ENCODE assay signal across 8 mouse cellular contexts in the genomic region with DNA sequence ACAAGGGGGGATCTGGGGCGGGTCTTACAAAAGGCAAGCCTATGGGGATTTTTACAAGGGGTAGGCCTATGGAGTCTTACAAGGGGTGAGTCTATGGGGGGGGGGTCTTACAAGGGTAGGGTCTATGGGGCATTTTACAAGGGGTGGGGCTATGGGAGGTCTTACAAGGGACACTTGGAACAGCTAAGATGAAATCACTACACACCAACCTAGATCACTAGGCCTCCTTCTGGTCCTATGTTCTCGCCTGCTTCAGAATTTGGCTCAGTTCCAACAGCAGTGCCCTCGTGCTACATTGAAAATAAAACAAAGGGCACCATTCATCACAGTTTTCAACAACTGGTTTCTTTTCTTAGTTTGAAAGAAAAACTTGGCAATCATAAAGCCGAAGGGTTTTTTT.
DNase-seq lines count a peak whose midpoint lies in the region; ATAC-seq and TF ChIP-seq lines count a peak whose summit lies in the region.
"Had no signal": no experiment of that assay in that cellular context is flagged by ENCODE, and none has a peak within 500 bp of the region (broad histone marks: within the 10 kb centered on the region; RNA-seq: fewer than 3 reads in every experiment).

No protein-coding gene starts in this region.

- no peak for DNase-seq in kidney, adult 8-10 months
- peak; percentile 50 for DNase-seq in embryonic facial prominence, embryonic 14.5 days (ENCODE audit: low spot score)
- peak; percentile 26 for DNase-seq in midbrain, postnatal 0 days (ENCODE audit: low spot score)
- no peak for DNase-seq in gastrocnemius, adult 2 months

- peak; percentile 51; the same call in 1 of the 2 replicates for ATAC-seq in kidney, embryonic 14.5 days (ENCODE audit: low FRiP score, low TSS enrichment)
- ATAC-seq in embryonic facial prominence, embryonic 14.5 days (ENCODE audit: low read depth) = 0 out of 2 replicates have a peak, but pooled peaks have one; percentile 22
- peak; percentile 38; the same call in 1 of the 2 replicates for ATAC-seq in hindbrain, embryonic 13.5 days (ENCODE audit: low FRiP score)
- ATAC-seq in midbrain, postnatal 0 days (ENCODE audit: low FRiP score) = no peak
- no peak for ATAC-seq in activated CD4-positive, CD25-positive, alpha-beta regulatory T cell, adult 4 months

- no peak overlapping the region for H3K4me2 ChIP-seq in kidney, embryonic 14.5 days (replicated peaks; ENCODE audit: low read depth, low read length)
- no peak overlapping the region for H3K4me2 ChIP-seq in embryonic facial prominence, embryonic 14.5 days (ENCODE audit: low read depth, low read length)
- no peak overlapping the region for H3K4me2 ChIP-seq in hindbrain, embryonic 13.5 days
- H3K4me2 ChIP-seq in midbrain, postnatal 0 days (ENCODE audit: low read depth, low read length, poor library complexity, severe bottlenecking) = no peak overlapping the region
- H3K4me2 ChIP-seq: hindbrain, embryonic 15.5 days had no signal

- H3K27me3 ChIP-seq in kidney, embryonic 14.5 days (ENCODE audit: control insufficient read depth, insufficient read depth, low read length) = 0 out of 2 replicates have a peak, but pooled peaks cover 3% of the 10 kb centered on the region
- H3K27me3 ChIP-seq in embryonic facial prominence, embryonic 14.5 days (replicated peaks; ENCODE audit: control insufficient read depth, insufficient read depth, low read length) = 0 out of 2 replicates have a peak, but pooled peaks cover 3% of the 10 kb centered on the region
- H3K27me3 ChIP-seq in hindbrain, embryonic 13.5 days = peaks cover 3% of the 10 kb centered on the region
- H3K27me3 ChIP-seq in midbrain, postnatal 0 days (ENCODE audit: insufficient read depth, low read length) = no peaks in the 10 kb centered on the region

- WGBS in kidney, embryonic 14.5 days = 58% methylated on average over 4 of the region's 4 CpGs
- 37% methylated on average over 4 of the region's 4 CpGs for WGBS in embryonic facial prominence, embryonic 14.5 days
- 40% methylated on average over 4 of the region's 4 CpGs for WGBS in hindbrain, embryonic 13.5 days
- WGBS in midbrain, postnatal 0 days = 55% methylated on average over 4 of the region's 4 CpGs

- H3K36me3 ChIP-seq in kidney, embryonic 14.5 days (ENCODE audit: control insufficient read depth, insufficient read depth, low read length) = no peaks in the 10 kb centered on the region
- no peaks in the 10 kb centered on the region for H3K36me3 ChIP-seq in embryonic facial prominence, embryonic 14.5 days (ENCODE audit: control insufficient read depth, insufficient read depth, low read length)
- H3K36me3 ChIP-seq in hindbrain, embryonic 13.5 days = no peaks in the 10 kb centered on the region
- no peaks in the 10 kb centered on the region for H3K36me3 ChIP-seq in midbrain, postnatal 0 days (ENCODE audit: insufficient read depth, low read length)
- H3K36me3 ChIP-seq: hindbrain, embryonic 15.5 days had no signal

- H3K27ac ChIP-seq in kidney, embryonic 14.5 days (ENCODE audit: low read depth, low read length) = no peak overlapping the region
- no peak overlapping the region for H3K27ac ChIP-seq in embryonic facial prominence, embryonic 14.5 days (replicated peaks; ENCODE audit: low read depth, low read length)
- no peak overlapping the region for H3K27ac ChIP-seq in hindbrain, embryonic 13.5 days
- H3K27ac ChIP-seq in midbrain, postnatal 0 days (ENCODE audit: low read depth, low read length) = no peak overlapping the region
- no peak overlapping the region for H3K27ac ChIP-seq in gastrocnemius, adult 2 months
- H3K27ac ChIP-seq: hindbrain, embryonic 15.5 days had no signal

- intact Hi-C loops in gastrocnemius, adult 2 months (cut with DNase I) = no loop called here

- H3K9me3 ChIP-seq in kidney, embryonic 14.5 days (ENCODE audit: control insufficient read depth, low read length) = no peaks in the 10 kb centered on the region
- no peaks in the 10 kb centered on the region for H3K9me3 ChIP-seq in embryonic facial prominence, embryonic 14.5 days (ENCODE audit: control insufficient read depth, low read length)
- H3K9me3 ChIP-seq in hindbrain, embryonic 13.5 days = no peaks in the 10 kb centered on the region
- no peaks in the 10 kb centered on the region for H3K9me3 ChIP-seq in midbrain, postnatal 0 days (ENCODE audit: low read length)
- H3K9me3 ChIP-seq: hindbrain, embryonic 15.5 days had no signal

- no peak overlapping the region for H3K9ac ChIP-seq in kidney, embryonic 14.5 days (ENCODE audit: low read depth, low read length)
- no peak overlapping the region for H3K9ac ChIP-seq in embryonic facial prominence, embryonic 14.5 days (ENCODE audit: low read depth, low read length)
- no peak overlapping the region for H3K9ac ChIP-seq in hindbrain, embryonic 13.5 days
- H3K9ac ChIP-seq in midbrain, postnatal 0 days (replicated peaks; ENCODE audit: low read length, poor library complexity, severe bottlenecking) = no peak overlapping the region
- H3K9ac ChIP-seq: hindbrain, embryonic 15.5 days had no signal

- H3K4me3 ChIP-seq in kidney, embryonic 14.5 days (ENCODE audit: low read length) = no peak overlapping the region
- H3K4me3 ChIP-seq in embryonic facial prominence, embryonic 14.5 days (ENCODE audit: low read depth, low read length) = no peak overlapping the region
- H3K4me3 ChIP-seq in hindbrain, embryonic 13.5 days = no peak overlapping the region
- no peak overlapping the region for H3K4me3 ChIP-seq in midbrain, postnatal 0 days (ENCODE audit: low read depth, low read length)
- no peak overlapping the region for H3K4me3 ChIP-seq in gastrocnemius, adult 2 months
- H3K4me3 ChIP-seq: hindbrain, embryonic 15.5 days had no signal

- no peak for TF ChIP-seq CTCF in midbrain, postnatal 0 days (IDR thresholded peaks at IDR 0.05)
- TF ChIP-seq CTCF in gastrocnemius, adult 2 months (IDR thresholded peaks at IDR 0.05) = no peak

- no peaks in the 10 kb centered on the region for H3K4me1 ChIP-seq in kidney, embryonic 14.5 days (ENCODE audit: control insufficient read depth, insufficient read depth, low read length)
- H3K4me1 ChIP-seq in embryonic facial prominence, embryonic 14.5 days (ENCODE audit: control insufficient read depth, insufficient read depth, low read length) = peaks cover 17% of the 10 kb centered on the region
- H3K4me1 ChIP-seq in hindbrain, embryonic 13.5 days (replicated peaks) = 0 out of 2 replicates have a peak, but pooled peaks cover 9% of the 10 kb centered on the region
- H3K4me1 ChIP-seq in midbrain, postnatal 0 days (ENCODE audit: insufficient read depth, low read length) = no peaks in the 10 kb centered on the region
- H3K4me1 ChIP-seq: hindbrain, embryonic 15.5 days had no signal

Comparison
In these comparisons a context has a peak if more than half of its experiments do, and no peak if none do; other contexts are left out.
1. ATAC-seq: peak in kidney, embryonic 14.5 days (single experiment), embryonic facial prominence, embryonic 14.5 days (single experiment) and hindbrain, embryonic 13.5 days (single experiment); none in midbrain, postnatal 0 days (single experiment) and activated CD4-positive, CD25-positive, alpha-beta regulatory T cell, adult 4 months (single experiment).
2. DNase-seq: peak in embryonic facial prominence, embryonic 14.5 days (single experiment) and midbrain, postnatal 0 days (single experiment); none in kidney, adult 8-10 months (0 of 2) and gastrocnemius, adult 2 months (single experiment).